Mouse (Mus musculus) lung, embryonic 14.5 days (tissue): ENCODE results near the gene Coq10a. TPM values are rescaled to one million over a fixed set of nuclear protein-coding genes. Genes with fewer than 3 reads are reported as not detected.
"Not testable (repeated sequence)": the region's sequence is repeated elsewhere in the genome, so short reads cannot be mapped to it uniquely, and the experiment has no call there.

ENCODE experiments used
- ATAC-seq: fragments of 200-750 bp; cut with Nextera tagmentation; 2 replicates; pipeline ENCODE4 v1.8.0; 2017; ENCODE audit warnings: mild to moderate bottlenecking, moderate TSS enrichment, moderate library complexity; ENCODE audit not compliant: insufficient read depth
- DNase-seq: peaks from one replicate; pipeline ENCODE4 v3.0.0-alpha.2; 2015
- H3K27ac ChIP-seq: fragments of 300-500 bp; sonication (generic); 2 replicates; pipeline ENCODE4 v1.5.1; 2014; ENCODE audit warnings: low read depth, mild to moderate bottlenecking, moderate library complexity
- H3K27me3 ChIP-seq: fragments of 300-500 bp; sonication (generic); 2 replicates; pipeline ENCODE4 v1.6.1; 2014; ENCODE audit warnings: low read length, control low read depth; ENCODE audit not compliant: insufficient read depth
- H3K36me3 ChIP-seq: fragments of 300-500 bp; sonication (generic); 2 replicates; pipeline ENCODE4 v1.6.1; 2014; ENCODE audit warnings: control low read depth; ENCODE audit not compliant: insufficient read depth
- H3K4me1 ChIP-seq: fragments of 300-500 bp; sonication (generic); 2 replicates; pipeline ENCODE4 v1.6.1; 2014; ENCODE audit warnings: antibody characterized with exemption, control low read depth; ENCODE audit not compliant: insufficient read depth
- H3K4me2 ChIP-seq: fragments of 300-500 bp; sonication (generic); 2 replicates; pipeline ENCODE4 v1.6.1; 2014; ENCODE audit warnings: mild to moderate bottlenecking
- H3K4me3 ChIP-seq: fragments of 300-500 bp; sonication (generic); 2 replicates; pipeline ENCODE4 v1.5.1; 2014; ENCODE audit warnings: low read depth, low read length
- H3K9ac ChIP-seq: fragments of 300-500 bp; sonication (generic); 2 replicates; pipeline ENCODE4 v1.6.1; 2014
- H3K9me3 ChIP-seq: fragments of 300-500 bp; sonication (generic); 2 replicates; pipeline ENCODE4 v1.6.1; 2016; ENCODE audit warnings: low read depth, low read length, control low read depth
- CTCF ChIP-seq: IDR thresholded peaks from 2 replicates; pipeline ENCODE4 v1.5.1; 2016; ENCODE audit warnings: antibody characterized with exemption, low read depth
- WGBS: fragments of 180-500 bp; shearing (Covaris S2); extraction: QIAGEN DNeasy Blood & Tissue Kit; methylation state at CpG from one replicate; pipeline ENCODE4 v1.1.7; 2014; 5-methylcytosine and 5-hydroxymethylcytosine counted together
- polyA plus RNA-seq: library from polyadenylated mRNA; unstranded; fragments of >200 nt; fragmentation: Nextera tagmentation; extraction: Ambion mirVana; gene quantifications from 2 replicates; pipeline ENCODE4 v1.2.1, GENCODE M21; 2014

Coq10a gene
- polyA plus RNA-seq, 1 experiment from 2014 or later: 12.8 TPM

GRCm38 (mm10) chr10:128336195-128336594 lies 32.6 kb downstream of the Coq10a start:
- no peak overlapping the region for H3K4me2 ChIP-seq
- 93% methylated on average over 3 of the region's 3 CpGs for WGBS
- H3K36me3 ChIP-seq: peaks cover 7% of the 10 kb centered on the region; the same call in 1 of the 2 replicates
- H3K4me3 ChIP-seq: no peak overlapping the region
- no peak overlapping the region for H3K27ac ChIP-seq
- ATAC-seq (no peak), DNase-seq (no peak)
- peaks cover 8% of the 10 kb centered on the region for H3K4me1 ChIP-seq
- TF ChIP-seq CTCF: no peak
- no peaks in the 10 kb centered on the region for H3K9me3 ChIP-seq
- no peak overlapping the region for H3K9ac ChIP-seq
- H3K27me3 ChIP-seq: no peaks in the 10 kb centered on the region

GRCm38 (mm10) chr10:128335582-128335981 lies 33.2 kb downstream of the Coq10a start:
- H3K4me3 ChIP-seq: no peak overlapping the region
- peak; percentile 87 for TF ChIP-seq CTCF
- no peaks in the 10 kb centered on the region for H3K9me3 ChIP-seq
- H3K27me3 ChIP-seq: no peaks in the 10 kb centered on the region
- ATAC-seq (no peak), DNase-seq (peak; percentile 90)
- no peak overlapping the region for H3K9ac ChIP-seq
- WGBS: 1% methylated on average over 4 of the region's 4 CpGs
- H3K4me2 ChIP-seq: no peak overlapping the region
- H3K36me3 ChIP-seq: 0 out of 2 replicates have a peak, but pooled peaks cover 3% of the 10 kb centered on the region
- H3K27ac ChIP-seq: no peak overlapping the region
- H3K4me1 ChIP-seq: peaks cover 8% of the 10 kb centered on the region

- not testable (repeated sequence) for H3K4me3 ChIP-seq, H3K9me3 ChIP-seq, H3K4me2 ChIP-seq, ATAC-seq, H3K27ac ChIP-seq, DNase-seq, H3K27me3 ChIP-seq, H3K9ac ChIP-seq, H3K4me1 ChIP-seq
- peaks cover 13% of the 10 kb centered on the region for H3K36me3 ChIP-seq
- WGBS: 66% methylated on average over 6 of the region's 6 CpGs
Measured at GRCm38 (mm10) chr10:128332358-128333249, 36.2 kb downstream of the Coq10a start.

GRCm38 (mm10) chr10:128327610-128328009 lies 41.2 kb downstream of the Coq10a start:
- H3K27ac ChIP-seq: no peak overlapping the region
- ATAC-seq (no peak), DNase-seq (no peak)
- H3K9ac ChIP-seq: no peak overlapping the region
- H3K4me3 ChIP-seq: no peak overlapping the region
- no peak overlapping the region for H3K4me2 ChIP-seq
- peaks cover 5% of the 10 kb centered on the region; the same call in 1 of the 2 replicates for H3K4me1 ChIP-seq
- TF ChIP-seq CTCF: no peak
- H3K9me3 ChIP-seq: no peaks in the 10 kb centered on the region
- WGBS: 82% methylated on average over 10 of the region's 10 CpGs
- H3K27me3 ChIP-seq: no peaks in the 10 kb centered on the region
- H3K36me3 ChIP-seq: peaks cover 38% of the 10 kb centered on the region

- no peak for TF ChIP-seq CTCF
- DNase-seq (no peak), ATAC-seq (no peak)
- Histone ChIP-seq H3K9me3 (no peaks in the 10 kb centered on the region), H3K27ac (no peak overlapping the region), H3K4me3 (no peak overlapping the region), H3K9ac (no peak overlapping the region), H3K36me3 (peaks cover 38% of the 10 kb centered on the region), H3K4me2 (no peak overlapping the region), H3K4me1 (peaks cover 5% of the 10 kb centered on the region; the same call in 1 of the 2 replicates), H3K27me3 (no peaks in the 10 kb centered on the region)
- 92% methylated on average over 8 of the region's 8 CpGs for WGBS
Measured at GRCm38 (mm10) chr10:128326825-128327224, 42.0 kb downstream of the Coq10a start.

GRCm38 (mm10) chr10:128323516-128323915 lies 45.3 kb downstream of the Coq10a start:
- H3K27ac ChIP-seq: 0 out of 2 replicates have a peak overlapping the region, but pooled peaks have one; percentile 96
- peak overlapping the region; percentile 94 for H3K9ac ChIP-seq
- no peaks in the 10 kb centered on the region for H3K9me3 ChIP-seq
- peak overlapping the region; percentile 71 for H3K4me3 ChIP-seq
- DNase-seq: no peak
- 74% methylated on average over 8 of the region's 8 CpGs for WGBS
- no peak for ATAC-seq
- H3K27me3 ChIP-seq: no peaks in the 10 kb centered on the region
- TF ChIP-seq CTCF: no peak
- H3K4me2 ChIP-seq: peak overlapping the region; percentile 92
- peaks cover 5% of the 10 kb centered on the region; the same call in 1 of the 2 replicates for H3K4me1 ChIP-seq
- H3K36me3 ChIP-seq: peaks cover 58% of the 10 kb centered on the region
